Mouse (Mus musculus) left cerebral cortex, postnatal 10 days (tissue): ENCODE data around the gene Tnik. TPM values are rescaled to one million over a fixed set of nuclear protein-coding genes. Genes with fewer than 3 reads are reported as not detected.

Experiments
- DNase-seq, 2 experiments: peaks; one replicate each; pipeline ENCODE4 v3.0.0; 2021 to 2022; ENCODE audit warnings: low spot score in 2 of 2, mixed read lengths in 1 of 2; ENCODE audit errors: extremely low spot score in 1 of 2
- intact Hi-C: fragments of 180-260 bp; cut with DNase I; formaldehyde crosslinking; loops from one replicate; pipeline ENCODE4 v1.15.1; 2025
- microRNA-seq: library from miRNA; unstranded; fragments of <30 nt; microRNA quantifications from one replicate; pipeline ENCODE4 v1.2.0, GENCODE M21; 2022
- total RNA-seq, 2 experiments: library from RNA; stranded (reverse); gene quantifications; 2 replicates each; pipeline ENCODE4 v1.2.3; 2021

The Tnik gene
- total RNA-seq, 2 experiments from 2014 or later = 235 to 250 TPM

DNA sequence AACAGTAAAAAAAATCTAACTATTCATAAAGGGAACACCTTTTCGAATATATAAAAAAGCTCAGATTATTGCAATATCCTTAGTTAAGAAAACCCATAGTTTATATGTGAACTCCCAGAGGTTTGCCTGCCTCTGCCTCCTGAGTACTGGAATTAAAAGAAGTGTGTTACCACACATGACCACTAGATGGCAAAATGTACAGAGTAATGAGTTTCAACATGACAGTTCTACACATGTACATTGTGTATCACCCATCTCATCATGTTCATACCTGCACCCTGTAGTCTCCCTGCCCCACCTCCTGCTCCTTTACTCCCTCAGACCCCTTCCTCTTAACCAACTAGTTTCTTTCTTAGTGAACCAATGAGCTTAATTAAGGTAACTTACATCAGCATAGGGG lies 446.7 kb downstream of the Tnik start:
- no peak for DNase-seq
- intact Hi-C loops = no loop called here

DNA sequence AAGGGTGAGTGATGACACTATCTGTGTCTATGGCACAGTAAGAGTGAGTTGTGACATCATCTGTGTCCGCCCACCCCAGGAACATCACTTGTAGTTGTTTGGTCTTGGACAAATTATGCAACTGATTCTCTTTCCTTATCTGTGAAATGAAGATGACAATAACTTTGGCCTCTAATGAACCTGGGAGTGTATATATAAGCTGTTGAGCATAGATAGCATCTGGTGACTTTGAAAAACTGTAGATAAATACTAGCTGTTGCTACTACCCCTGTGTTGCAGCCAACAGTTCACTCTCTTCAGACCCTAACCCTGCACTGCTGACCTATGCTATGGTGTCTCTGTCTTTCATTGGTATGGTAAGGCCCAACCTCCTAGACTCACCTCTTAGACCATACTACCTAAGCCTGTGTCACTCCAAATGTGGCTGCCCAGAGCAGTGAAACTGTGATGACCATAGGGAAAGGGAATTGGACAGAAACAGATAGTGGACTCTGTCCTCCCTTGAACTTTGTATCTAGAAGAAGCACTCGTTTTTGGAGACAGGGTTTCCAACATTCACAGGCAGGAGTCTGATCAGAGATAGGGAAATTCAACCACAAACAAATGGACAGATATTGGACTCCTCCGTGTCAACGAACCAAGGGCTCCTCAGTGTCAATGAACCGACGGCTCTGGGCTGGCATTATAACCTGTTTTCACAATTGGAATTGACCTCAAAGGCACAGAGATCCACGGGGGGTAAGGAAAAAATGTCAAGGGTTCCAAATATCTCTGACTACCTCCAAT lies 451.1 kb downstream of the Tnik start:
- no peak for DNase-seq
- intact Hi-C loops = no loop called here

DNA sequence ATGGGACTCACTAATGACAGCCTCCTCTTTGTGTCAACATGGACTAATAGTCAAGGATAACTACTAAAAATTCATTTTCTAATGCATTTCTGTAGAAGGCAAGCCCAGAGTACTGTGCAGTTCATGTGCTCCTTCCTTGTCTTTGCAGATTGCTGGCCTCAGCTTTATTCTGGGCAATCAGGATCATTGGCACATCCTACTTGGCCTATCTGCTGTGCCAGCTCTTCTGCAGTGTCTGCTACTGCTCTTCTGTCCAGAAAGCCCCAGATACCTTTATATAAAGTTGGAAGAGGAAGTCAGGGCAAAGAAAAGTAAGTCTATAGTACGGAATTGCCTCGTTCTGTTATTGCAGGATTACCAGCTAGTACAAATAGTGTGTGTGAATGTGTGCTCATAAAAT lies 455.5 kb downstream of the Tnik start:
- intact Hi-C loops = no loop called here
- no peak for DNase-seq

DNA sequence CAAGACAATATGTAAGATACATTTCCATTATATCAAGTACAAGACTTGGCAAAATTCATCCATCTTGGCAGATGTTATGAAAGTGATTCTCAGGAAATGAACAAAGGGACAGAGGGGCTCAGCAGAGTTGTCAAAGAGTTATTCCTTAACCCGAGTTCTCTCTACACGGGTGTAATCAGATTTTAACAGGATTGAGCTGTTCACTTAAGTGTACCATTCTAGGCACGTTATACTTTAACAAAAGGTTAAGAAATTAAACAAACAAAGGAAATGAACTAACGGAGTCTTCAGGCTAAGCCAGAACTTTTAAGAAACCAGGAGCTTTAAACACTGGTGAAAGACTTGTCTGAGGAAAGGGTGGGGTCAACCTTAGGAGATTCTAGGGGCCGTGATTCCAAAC lies 458.2 kb downstream of the Tnik start:
- intact Hi-C loops = no loop called here
- no peak for DNase-seq

DNA sequence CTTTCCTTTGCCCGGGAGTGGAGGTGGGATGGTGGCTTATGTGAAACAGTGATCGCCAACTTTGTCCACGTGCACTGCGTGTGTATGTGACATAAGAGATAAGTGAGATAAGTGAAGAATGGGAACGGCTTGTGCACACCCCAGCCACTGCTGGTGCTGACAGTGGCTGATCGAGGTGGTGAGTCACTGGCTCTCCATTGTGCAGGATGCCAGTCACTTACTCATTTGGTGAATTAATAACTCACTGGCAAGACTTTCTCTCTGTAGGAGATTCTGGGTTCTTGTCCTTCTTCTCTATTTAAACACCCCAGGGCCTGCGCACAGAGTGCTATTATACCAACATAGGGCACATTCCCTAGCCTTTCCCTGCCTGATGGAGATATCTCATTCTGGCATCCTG lies 458.8 kb downstream of the Tnik start:
- DNase-seq = no peak
- intact Hi-C loops = no loop called here

DNA sequence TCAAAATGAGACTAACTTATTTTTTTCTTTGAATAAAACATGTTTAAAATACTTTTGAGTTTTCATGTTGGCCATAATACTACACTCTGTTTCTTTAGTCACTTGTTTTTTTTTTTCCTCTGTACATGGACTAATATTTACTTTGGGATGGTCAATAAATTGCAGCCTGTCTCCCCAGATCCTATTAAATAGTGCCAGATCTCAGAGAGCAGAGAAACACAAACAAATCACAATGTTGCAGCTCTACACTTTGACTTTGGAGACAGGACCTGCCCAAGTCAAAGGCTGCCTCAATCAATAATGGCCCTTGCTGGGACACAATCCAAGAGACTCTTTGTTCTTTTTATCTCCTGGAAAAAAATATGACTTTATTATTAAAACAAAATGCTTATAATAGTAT lies 459.5 kb downstream of the Tnik start:
- DNase-seq = no peak
- intact Hi-C loops = no loop called here

DNA sequence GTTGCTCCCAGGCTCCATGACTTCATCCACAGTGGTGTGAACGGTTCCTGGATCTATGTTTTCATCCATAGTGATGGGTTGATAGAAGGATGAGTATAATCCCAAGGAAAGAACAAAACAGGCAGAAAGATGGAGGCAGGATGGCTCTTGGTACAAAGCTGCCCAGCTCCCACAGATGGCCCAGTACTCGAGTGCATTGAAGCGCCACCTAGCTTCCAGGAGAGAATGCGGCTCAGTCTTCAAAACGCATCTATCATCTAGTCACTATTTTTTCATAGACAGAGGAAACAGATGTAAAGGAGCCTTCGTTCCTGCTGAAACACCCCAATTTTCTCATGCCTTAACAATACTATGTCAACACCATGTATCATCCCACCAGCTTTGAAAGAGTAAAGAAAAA lies 460.5 kb downstream of the Tnik start:
- no peak for DNase-seq
- intact Hi-C loops = no loop called here

DNA sequence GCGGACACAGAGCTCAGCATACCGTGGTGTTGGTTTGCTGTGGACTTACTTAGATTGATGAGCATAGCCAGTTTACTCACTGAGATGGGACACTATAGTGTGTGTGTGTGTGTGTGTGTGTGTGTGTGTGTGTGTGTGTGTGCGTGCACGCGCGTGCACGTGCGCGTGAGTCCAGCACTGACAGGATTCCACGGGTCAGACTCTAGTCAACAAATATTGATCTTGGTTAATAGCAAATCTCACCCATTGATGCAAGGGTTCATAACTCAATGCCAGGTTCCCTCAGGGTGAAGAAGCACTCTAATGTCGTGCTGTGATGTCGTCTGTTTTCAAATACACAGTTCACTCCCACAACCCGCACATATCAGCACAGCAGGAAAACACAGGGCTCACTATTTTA lies 462.2 kb downstream of the Tnik start:
- intact Hi-C loops = no loop called here
- DNase-seq = no peak

Small RNA genes within 50 kb of the gene (microRNA-seq; reads per million reads assigned to microRNA genes)
- 1.1 reads per million for gene Mir466q
